Mouse (Mus musculus) heart, postnatal 25 days (tissue): Measurements from ENCODE around the gene Stxbp3. TPM values are rescaled to one million over a fixed set of nuclear protein-coding genes. Genes with fewer than 3 reads are reported as not detected.
"Not testable (repeated sequence)": the region's sequence is repeated elsewhere in the genome, so short reads cannot be mapped to it uniquely, and the experiment has no call there.

Experiments used
- DNase-seq: peaks from one replicate; pipeline ENCODE4 v3.0.0; 2022; ENCODE audit warnings: low spot score
- intact Hi-C: fragments of 180-260 bp; cut with DNase I; formaldehyde crosslinking; loops from one replicate; pipeline ENCODE4 v1.15.1; 2025
- total RNA-seq, 2 experiments: library from RNA; stranded (reverse); gene quantifications; 2 replicates each; pipeline ENCODE4 v1.2.3; 2021

Stxbp3 gene
- total RNA-seq, 2 experiments from 2014 or later, result 23.4 to 23.9 TPM

DNA sequence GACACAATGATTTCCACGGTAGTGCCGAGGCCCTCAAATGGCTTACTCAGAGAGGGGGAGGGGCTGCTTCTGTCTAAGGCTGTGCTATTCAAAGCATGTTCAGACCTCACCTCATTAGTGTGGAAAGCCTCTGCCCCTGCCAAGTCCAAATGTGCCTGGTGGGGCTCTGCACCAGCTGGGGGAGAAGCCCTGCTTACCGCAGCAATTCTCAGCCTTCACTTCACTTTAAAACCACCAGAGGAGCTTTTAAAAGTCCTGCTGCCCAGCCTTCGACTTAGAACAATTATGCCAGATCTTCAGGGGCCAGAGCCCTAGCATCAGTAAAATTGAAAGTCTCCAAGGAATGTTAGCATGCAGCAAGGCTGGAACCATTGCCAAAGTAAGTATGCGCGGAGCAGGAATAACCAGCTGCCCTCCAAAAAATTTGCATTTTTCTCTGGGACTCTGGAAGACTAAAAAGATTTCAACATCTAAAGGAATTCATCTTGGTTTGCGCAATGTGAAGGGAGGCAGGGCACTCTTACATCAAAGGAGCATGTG is 18.0 kb upstream of the Stxbp3 start:
- peak; percentile 40 for DNase-seq
- intact Hi-C loops, result no loop called here

GRCm38 (mm10) chr3:108857714-108858113 is 17.4 kb upstream of the Stxbp3 start:
- DNase-seq, result no peak
- intact Hi-C loops, result no loop called here

- intact Hi-C loops, result no loop called here
- no peak for DNase-seq
Observed at GRCm38 (mm10) chr3:108857124-108857470, 16.8 kb upstream of the Stxbp3 start.

- intact Hi-C loops, result no loop called here
- DNase-seq, result no peak
Observed at GRCm38 (mm10) chr3:108856386-108857123, 16.2 kb upstream of the Stxbp3 start.

- peak; percentile 16 for DNase-seq
- intact Hi-C loops, result no loop called here
Observed at GRCm38 (mm10) chr3:108855864-108856263, 15.5 kb upstream of the Stxbp3 start.

DNA sequence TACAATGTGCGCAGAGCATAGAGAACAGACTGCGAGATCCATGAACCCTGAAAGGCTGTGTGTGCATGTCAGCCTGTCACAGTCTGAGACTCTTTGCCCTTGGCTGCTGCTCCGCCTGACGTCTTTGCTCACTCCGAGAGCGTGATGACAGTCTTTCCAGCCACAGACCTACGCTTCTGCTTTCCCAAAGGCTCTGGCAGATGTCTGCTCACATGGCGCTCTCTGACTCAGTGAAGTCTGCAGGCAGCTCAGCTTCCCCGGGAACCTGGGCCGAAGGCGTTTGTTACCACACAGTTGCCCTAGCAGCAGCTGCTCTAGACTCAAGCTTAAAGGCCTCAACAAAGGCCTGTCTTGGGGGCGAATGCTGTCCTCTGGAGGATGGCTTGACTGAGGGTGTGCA is 15.0 kb upstream of the Stxbp3 start:
- intact Hi-C loops, result no loop called here
- DNase-seq, result peak; percentile 41

GRCm38 (mm10) chr3:108853266-108853665 is 12.9 kb upstream of the Stxbp3 start:
- DNase-seq, result no peak
- intact Hi-C loops, result no loop called here

- DNase-seq, result no peak
- intact Hi-C loops, result no loop called here
Observed at GRCm38 (mm10) chr3:108851996-108852697, 11.8 kb upstream of the Stxbp3 start.

DNA sequence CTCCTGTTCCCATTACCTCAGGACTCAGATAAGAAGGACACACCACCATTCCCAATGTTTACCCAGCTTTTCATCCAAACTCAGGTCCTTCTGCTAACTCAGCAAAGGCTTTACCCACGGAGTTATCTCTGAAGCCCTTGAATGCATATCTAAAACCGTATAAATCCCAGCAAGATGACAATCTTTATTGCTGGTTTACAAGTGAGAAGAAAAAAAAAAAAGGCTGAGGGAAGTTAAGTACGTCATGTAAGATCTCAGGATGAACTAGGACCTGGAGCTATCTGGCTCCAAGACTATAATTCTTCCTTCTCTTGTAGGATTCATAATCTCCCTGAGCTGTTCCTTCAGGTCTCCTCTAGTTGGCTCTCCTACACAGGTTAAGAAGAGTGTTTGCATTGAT is 11.2 kb upstream of the Stxbp3 start:
- DNase-seq, result no peak
- intact Hi-C loops, result no loop called here

- intact Hi-C loops, result no loop called here
- DNase-seq, result no peak
Observed at GRCm38 (mm10) chr3:108851075-108851474, 10.7 kb upstream of the Stxbp3 start.

DNA sequence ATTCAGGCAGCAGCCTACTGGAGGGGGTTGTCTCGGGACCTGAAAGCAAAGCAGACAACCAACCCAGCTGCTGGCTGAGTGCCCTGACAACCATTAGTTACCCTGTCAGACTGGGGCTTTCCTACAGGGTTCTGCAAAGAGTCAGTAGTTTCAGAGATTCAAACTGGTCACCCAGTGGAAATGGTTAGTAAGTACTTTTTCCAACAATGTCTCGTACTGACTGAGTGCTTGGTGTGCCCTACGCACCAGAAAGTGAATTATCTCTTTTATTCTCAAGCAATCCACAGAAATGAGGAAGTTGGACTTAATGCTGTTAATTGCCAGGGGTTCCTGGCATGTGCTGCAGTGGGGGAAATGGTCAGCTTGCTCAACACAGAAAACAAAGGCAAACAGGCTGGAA is 10.2 kb upstream of the Stxbp3 start:
- no peak for DNase-seq
- intact Hi-C loops, result no loop called here

GRCm38 (mm10) chr3:108846616-108847015 is 6.3 kb upstream of the Stxbp3 start:
- DNase-seq, result no peak
- intact Hi-C loops, result no loop called here

- DNase-seq, result no peak
- intact Hi-C loops, result loop anchor here (5.0 kb wide), 1 partner anchor 218 kb away; no protein-coding TSS in a partner anchor
Observed at GRCm38 (mm10) chr3:108844521-108844920, 4.2 kb upstream of the Stxbp3 start.

DNA sequence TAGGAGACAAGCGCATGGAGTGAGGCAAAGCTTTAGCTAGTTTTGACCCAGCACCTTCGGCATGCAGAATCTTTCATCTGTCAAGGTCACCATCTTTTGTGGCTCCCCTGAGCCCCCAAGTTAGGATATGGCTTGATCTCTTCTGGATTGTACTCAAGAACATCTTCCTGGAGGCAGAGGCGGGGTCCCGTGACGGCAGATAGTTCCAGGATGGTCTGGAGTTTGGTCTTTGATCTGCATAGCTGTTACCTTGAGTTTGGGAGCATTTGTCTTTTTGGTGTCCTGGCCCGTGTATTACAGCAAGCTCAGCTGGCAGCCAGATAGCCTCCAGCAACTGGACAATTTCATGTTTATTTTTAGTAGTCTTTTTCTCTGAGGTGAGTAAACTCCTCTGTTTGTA is 3.7 kb upstream of the Stxbp3 start:
- intact Hi-C loops, result loop anchor here (5.0 kb wide), 1 partner anchor 218 kb away; no protein-coding TSS in a partner anchor
- no peak for DNase-seq

GRCm38 (mm10) chr3:108840716-108841054 is 359 bp upstream of the Stxbp3 start:
- DNase-seq, result no peak
- intact Hi-C loops, result loop anchor here (5.0 kb wide), 1 partner anchor 222 kb away; no protein-coding TSS in a partner anchor

GRCm38 (mm10) chr3:108839647-108839999 is 703 bp downstream of the Stxbp3 start:
- intact Hi-C loops, result loop anchor here (2.0 kb wide), 1 partner anchor 69 kb away; no protein-coding TSS in a partner anchor
- no peak for DNase-seq

DNA sequence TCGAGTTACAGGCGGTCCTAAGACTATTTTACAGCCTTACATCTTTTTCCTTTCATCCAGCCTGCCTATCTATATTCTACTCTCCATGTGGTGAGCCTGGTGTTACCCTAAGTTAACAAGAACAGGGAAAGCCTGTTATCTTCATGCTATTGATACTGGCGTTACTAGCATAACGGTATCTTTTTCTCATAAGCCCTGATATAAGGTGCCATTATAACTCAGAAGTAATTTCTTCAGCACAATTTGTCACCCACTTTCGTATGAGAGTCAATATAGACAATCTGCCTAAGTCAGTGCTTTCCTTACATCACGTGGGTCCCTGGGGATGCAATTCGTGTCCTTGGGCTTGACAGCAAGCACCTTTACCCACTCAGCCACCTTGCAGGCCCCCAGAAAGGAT is 1.3 kb downstream of the Stxbp3 start:
- DNase-seq, result no peak
- intact Hi-C loops, result loop anchor here (2.0 kb wide), 1 partner anchor 70 kb away; no protein-coding TSS in a partner anchor

DNA sequence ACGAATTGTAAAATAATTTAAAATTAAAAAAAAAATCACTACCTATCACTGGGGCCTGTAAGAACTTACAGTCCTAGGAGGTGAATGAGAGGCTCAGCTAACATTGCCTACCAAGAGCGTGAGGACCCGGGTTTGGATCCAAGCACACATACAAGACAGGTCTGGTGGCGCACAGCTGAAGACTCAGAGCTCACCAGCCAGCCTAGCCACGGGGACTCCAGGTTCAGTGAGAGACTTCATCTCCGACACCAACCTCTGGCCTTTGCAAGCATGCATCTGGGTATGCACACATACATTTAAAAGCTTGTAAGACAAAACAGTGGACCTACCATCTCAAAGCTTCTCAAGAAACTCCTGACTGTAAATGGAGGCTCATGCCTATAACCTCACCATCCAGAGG is 3.4 kb downstream of the Stxbp3 start:
- no peak for DNase-seq
- intact Hi-C loops, result no loop called here

GRCm38 (mm10) chr3:108833717-108834116 is 6.6 kb downstream of the Stxbp3 start:
- DNase-seq, intact Hi-C loops: not testable (repeated sequence)

- intact Hi-C loops, result no loop called here
- DNase-seq, result no peak
Observed at GRCm38 (mm10) chr3:108831750-108832149, 8.6 kb downstream of the Stxbp3 start.

DNA sequence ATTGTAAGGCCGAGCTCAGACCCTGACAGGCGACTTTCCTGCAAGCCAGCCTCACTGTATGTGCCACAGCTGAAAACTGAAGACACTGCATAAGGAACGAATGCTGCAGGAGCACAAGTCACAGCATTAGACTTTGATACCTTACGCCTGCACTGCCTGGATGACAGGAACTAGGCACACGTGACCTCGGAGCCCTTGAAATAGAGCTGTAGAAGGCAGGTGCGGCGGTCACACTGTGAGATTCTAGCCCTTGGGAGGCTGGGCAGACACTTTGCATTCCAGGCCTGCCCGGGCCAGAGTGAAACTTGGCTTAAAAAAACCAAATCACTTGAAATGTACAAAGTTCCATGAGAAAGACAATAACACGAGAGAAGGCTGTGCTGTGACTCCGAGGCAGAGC is 9.8 kb downstream of the Stxbp3 start:
- intact Hi-C loops, result no loop called here
- no peak for DNase-seq
